Mouse (Mus musculus): Measurements from ENCODE around the gene 2310039H08Rik.

GRCm38 (mm10) chr17:46771616-46772015, 819 bp upstream of the 2310039H08Rik start:
- TF ChIP-seq CTCF (IDR thresholded peaks at IDR 0.05; ENCODE audit: low read depth, low read length): no peak
- TF ChIP-seq POLR2A (IDR thresholded peaks at IDR 0.05; ENCODE audit: borderline replicate concordance, low read depth, low read length): no peak

All from bone marrow macrophage, adult 2 months (primary cell).